Mouse (Mus musculus): Measurements from ENCODE around the gene Phkg2.
"Not testable (repeated sequence)": the region's sequence is repeated elsewhere in the genome, so short reads cannot be mapped to it uniquely, and the experiment has no call there.

Gene Phkg2

GRCm38 (mm10) chr7:127604256-127604655 lies 31.1 kb downstream of the Phkg2 start:
- no peak for DNase-seq

GRCm38 (mm10) chr7:127607150-127607549 lies 34.0 kb downstream of the Phkg2 start:
- no peak for DNase-seq

GRCm38 (mm10) chr7:127611011-127611410 lies 37.9 kb downstream of the Phkg2 start:
- no peak for DNase-seq

GRCm38 (mm10) chr7:127611561-127611960 lies 38.4 kb downstream of the Phkg2 start:
- DNase-seq: no peak

- DNase-seq: no peak
Measured at GRCm38 (mm10) chr7:127613501-127613900, 40.4 kb downstream of the Phkg2 start.

- DNase-seq: no peak
Measured at GRCm38 (mm10) chr7:127614091-127614490, 41.0 kb downstream of the Phkg2 start.

- peak in 1 of 2 experiments; percentile 42 for DNase-seq
Measured at GRCm38 (mm10) chr7:127614511-127614890, 41.4 kb downstream of the Phkg2 start.

- DNase-seq: peak; percentile 51 to 54
Measured at GRCm38 (mm10) chr7:127614891-127615843, 42.0 kb downstream of the Phkg2 start, which contains the start of gene Zfp629. Gene Zfp629 (minus strand): TSS chr7:127615797.

- DNase-seq: no peak
Measured at GRCm38 (mm10) chr7:127616336-127616735, 43.2 kb downstream of the Phkg2 start.

GRCm38 (mm10) chr7:127616881-127617280 lies 43.7 kb downstream of the Phkg2 start:
- DNase-seq: no peak

- DNase-seq: no peak
Measured at GRCm38 (mm10) chr7:127617962-127618361, 44.8 kb downstream of the Phkg2 start.

GRCm38 (mm10) chr7:127618402-127618801 lies 45.3 kb downstream of the Phkg2 start:
- not testable (repeated sequence) for DNase-seq

GRCm38 (mm10) chr7:127626039-127626438 lies 52.9 kb downstream of the Phkg2 start:
- DNase-seq: no peak

GRCm38 (mm10) chr7:127626471-127626870 lies 53.3 kb downstream of the Phkg2 start:
- no peak for DNase-seq

GRCm38 (mm10) chr7:127628646-127629045 lies 55.5 kb downstream of the Phkg2 start:
- no peak for DNase-seq

- DNase-seq: no peak
Measured at GRCm38 (mm10) chr7:127631416-127631815, 58.3 kb downstream of the Phkg2 start.

All from B cell, adult 2 months (primary cell).